Mouse (Mus musculus): Measurements from ENCODE around the gene Metrnl.

The Metrnl gene

DNA sequence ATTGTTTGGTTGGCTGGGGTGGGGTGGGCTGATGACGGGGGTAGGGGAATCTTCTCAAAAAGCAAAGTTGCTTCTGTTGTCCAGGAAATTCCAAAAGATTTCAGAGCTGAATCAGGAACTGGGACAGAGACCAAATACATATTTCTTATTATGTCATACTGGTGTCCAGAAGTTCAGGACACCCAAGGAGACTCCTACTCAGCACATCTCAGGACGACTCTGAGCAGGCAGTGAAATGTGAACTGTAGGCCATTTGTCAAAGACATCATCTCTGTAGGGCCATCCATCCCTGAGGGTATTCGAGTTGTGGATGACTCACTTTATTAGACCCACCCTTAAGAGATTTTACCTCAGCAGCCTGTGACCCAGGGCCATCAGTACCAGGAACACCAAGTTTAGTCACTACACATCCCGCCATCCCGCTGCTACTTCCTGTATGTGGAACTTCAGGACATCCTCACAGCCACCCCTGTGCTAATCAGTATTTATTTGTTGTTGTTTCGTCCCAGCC, 15.8 kb upstream of the Metrnl start:
- in situ Hi-C loops (cut with MboI, MseI) = no loop called here

DNA sequence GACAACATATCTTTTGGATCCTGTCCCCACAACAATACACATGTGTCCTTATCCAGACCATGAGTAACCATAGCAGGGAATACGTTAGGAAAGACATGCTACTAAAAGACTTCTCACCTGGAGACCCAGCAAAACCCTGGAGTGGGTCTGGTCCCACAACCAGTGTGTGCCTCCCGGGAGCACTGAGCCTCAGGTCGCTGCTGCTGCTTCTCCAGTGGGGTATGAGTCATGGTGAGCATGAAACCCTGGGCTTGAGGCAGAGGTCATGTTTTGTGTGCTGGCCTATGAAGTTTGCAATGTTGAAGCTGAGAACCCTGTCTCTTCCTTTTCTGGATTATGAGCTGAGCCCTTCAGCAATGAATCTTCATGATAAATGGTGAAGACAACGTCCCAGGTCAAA, 15.3 kb upstream of the Metrnl start:
- in situ Hi-C loops (cut with MboI, MseI) = no loop called here

DNA sequence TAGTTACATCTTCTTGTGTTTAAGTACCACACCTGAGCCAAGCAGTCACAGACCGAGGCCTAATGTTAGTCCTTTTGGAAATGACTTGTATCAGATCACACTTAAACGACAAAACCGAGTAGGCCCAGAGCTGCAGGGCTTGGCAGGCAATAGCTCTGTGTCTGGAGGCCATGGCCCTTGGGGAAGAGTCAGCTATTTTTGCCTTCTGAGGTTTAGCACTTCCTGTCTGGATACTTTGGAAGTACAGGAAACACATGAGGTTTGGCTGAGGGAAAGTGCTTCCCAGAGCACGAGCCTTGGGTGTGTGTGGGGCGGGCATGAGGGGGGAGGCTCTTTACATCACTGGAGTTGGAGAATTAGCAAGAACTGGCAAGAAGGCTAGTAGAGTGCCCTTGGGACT, 14.7 kb upstream of the Metrnl start:
- in situ Hi-C loops (cut with MboI, MseI) = no loop called here

DNA sequence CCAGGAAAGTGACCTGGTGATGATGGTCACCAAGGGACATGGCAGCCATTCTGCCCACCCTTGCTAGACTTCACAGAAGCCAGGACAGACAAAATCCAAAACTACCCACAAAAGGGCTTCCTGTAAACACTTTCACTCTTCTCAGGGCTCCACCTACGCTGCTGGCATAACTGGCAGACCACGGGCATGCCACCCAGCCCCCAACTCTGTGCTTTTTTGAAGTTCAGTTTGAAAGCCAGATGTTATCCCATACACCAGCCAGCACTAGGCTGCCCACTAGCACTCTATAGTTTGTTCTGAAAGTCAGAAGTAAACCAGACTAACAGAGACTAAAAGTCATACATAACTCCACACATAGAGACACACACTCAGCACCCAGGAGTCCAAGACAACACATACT, 13.3 kb upstream of the Metrnl start:
- in situ Hi-C loops (cut with MboI, MseI) = no loop called here

DNA sequence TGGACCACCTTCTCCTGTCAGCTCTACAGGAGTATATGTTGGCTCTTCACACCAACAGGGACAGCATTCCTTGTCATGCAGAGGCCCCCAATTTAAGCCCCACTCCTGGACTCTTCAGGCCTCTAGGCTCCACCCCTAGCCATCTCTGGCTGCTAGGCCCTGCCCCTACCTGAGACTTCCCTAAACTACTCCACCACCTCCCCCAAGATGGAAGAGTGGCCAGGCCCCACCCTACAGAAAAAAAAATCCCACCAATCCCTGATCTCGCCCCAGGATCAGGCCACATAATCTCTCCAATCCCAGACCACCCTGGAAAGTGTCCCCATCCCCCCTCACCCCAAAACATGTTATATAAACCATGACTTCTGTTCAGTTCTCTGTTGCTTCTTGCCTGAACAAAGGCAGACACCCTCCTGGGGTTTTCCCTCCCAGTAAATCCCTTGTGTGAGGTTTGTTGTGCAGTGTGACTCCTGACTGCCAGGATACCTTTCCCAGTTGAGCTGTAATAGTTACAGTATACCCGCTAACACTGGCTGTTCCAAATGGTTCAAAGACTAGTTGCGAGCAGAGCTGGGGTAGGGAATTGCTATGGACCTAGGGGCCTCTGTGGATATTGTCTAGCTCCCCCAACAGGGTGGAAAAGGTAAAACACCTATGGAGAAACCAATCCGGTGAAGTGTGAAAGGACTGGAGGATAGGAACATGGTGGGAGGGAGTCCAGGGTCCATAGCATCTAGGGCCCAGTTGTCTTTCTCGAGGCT, 5.9 kb upstream of the Metrnl start:
- in situ Hi-C loops (cut with MboI, MseI) = no loop called here

DNA sequence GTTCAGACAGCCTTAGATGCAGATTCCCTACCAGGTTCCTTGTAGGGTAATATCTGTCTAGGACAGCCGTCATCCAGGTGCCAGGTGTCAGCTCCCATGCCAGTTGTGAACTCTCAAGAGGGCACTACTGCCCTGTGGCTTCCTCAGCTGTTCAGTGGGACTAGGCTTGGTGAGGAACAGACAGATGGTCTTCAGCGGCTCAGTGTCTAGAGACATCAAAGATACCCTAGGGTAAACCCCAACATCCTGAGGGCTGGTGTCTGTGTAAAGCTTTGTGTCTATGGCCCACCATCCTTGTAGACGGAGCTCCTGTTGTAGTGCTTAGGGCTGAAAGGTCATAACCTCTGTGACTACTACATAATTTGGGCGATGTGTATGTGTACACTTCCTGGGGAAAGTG, 4.1 kb upstream of the Metrnl start:
- in situ Hi-C loops (cut with MboI, MseI) = no loop called here

DNA sequence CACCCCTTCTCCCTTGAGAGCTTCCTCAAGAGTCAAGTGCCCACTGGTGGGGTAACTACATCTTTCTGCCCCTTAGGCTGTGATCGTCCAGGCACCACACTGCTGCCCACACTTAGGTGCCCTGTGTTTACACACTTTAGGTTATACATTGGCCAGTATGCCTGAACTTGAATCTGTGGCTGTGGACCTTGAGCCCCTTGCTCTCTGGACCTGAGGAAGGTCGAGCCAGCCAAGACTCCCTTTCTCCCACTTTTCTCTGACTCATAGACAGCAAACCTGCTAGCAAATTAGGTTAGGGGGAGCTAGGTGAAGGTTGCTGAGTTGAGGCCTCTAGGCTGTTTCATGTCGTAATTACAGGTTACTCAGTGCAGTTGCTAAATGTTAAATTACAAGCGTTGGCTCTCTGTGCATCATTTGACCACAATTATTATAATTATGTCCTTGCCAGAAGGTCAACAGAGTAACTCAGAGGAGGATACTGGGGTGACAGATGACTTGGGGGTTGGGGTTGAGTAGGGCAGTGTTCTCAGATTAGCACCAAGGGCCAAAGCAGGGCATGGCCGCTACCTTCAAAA, 2.9 kb upstream of the Metrnl start:
- in situ Hi-C loops (cut with MboI, MseI) = no loop called here

DNA sequence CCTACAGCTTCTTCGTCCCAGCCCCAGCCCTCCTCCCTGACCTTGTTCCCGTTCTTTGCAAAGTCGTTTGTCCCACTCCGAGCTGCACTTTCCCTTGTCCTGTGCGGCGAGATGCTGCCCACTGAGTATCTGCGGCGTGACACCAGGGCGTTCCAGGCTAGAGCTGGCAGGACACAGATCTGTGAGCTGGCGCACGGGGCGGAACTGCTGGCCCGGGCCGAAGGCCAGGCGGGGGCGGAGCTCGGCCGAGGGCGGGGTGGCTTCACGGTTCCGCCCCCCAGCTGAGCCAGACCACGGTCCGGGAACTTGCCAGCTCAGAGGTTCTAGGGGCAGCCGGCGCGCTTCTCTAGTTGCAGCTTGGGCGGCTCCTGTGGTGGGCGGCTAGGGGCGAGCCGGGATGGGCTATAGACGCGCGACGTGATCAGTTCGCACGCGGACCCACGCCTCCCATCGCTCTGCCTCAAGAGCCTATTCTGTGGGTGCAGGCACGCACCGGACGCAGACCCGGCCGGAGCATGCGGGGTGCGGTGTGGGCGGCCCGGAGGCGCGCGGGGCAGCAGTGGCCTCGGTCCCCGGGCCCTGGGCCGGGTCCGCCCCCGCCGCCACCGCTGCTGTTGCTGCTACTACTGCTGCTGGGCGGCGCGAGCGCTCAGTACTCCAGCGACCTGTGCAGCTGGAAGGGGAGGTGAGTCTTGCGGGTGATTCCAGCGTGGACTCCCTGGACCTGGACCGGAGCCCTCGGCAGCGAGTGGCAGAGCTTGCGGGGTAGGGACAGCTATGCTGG, 959 bp downstream of the Metrnl start:
- in situ Hi-C loops (cut with MboI, MseI) = loop anchor here (10.0 kb wide), 1 partner anchor 1638 kb away; no protein-coding TSS in a partner anchor

DNA sequence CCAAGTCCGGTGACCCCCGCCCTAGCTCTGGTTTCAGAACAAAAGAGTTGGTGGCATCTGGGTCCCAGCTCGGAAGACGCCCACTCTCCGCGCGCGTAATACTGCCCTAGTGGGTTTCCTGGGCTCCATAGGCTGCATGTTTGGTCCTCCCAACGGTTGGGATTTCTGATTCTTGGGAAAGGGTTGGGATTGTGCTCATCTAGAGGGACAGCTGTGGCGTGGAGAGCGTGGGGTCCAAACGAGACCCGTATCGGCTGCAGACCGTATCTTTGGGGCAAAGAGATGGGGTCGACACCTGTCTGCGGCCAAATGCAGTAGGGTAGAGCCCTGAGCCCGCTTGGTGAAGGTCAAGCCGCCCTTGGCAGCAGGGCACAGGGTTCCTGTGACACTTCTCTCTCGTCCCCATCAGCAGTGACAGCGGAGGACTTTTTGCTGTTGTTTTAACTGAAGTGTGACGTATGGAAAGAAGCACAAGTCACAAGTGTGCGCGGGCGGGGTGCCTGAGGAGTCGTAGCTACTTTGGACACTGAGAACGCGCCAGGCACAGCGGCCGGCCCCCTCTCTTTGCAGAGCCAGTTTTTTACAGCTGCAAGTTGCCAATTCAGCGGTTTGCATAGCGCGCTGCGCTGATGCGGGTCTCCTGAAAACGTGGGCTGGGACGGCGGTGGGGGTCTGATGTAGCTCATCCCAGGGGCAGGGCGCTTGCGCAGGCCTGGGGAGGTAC, 1.7 kb downstream of the Metrnl start:
- in situ Hi-C loops (cut with MboI, MseI) = loop anchor here (10.0 kb wide), 1 partner anchor 1638 kb away; no protein-coding TSS in a partner anchor

DNA sequence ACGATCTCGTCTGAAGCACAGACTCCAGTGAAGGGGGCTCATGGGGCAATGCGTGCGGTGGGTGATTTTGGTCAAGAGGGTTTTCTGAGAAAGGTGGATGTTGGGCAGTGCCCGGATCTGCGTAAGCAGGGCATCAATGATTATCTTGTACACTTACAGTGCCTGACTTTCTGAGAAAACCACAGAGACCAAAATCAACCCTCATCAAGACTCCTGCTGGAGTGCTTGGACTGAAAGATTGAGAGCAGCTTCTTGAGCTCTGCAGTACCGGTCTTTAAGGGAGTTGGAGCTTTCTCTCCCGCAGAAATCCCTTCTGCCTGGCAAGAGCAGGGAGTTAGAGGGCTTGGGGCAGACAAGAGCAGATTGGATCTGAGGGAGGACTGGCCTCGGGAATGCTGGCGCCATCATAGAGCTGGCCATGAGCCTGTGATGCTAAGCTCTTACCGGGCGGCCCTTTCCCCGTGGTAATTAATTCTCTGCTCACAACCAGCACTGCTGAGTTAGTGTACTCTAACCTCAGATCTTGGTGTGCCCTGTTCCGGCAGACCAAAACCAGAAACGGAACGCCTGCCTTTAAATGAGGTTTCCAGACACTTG, 2.4 kb downstream of the Metrnl start:
- in situ Hi-C loops (cut with MboI, MseI) = loop anchor here (10.0 kb wide), 1 partner anchor 1639 kb away; no protein-coding TSS in a partner anchor

DNA sequence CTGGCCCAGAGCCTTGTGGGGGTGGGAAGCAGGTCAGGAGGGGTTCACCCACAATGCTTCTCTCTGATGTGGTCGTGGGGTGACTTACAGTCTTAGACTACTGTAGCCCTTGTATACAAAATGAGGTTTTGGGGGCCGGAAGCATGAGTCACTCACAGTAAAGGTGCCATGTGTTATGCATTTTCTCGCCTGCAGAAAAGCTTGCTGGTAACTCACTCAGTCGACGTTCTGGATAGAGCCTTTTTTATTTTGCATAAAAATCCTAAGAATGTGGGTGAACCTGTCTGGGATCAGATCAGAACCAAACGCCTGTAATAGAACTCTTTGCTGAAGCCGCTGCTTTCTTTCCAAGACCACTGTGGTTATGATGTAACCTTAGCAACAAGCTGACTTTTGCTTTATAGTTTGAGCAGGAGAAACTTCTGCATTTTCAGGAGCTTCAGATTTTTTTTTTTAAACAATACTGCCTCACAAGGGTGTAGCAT, 5.2 kb downstream of the Metrnl start:
- in situ Hi-C loops (cut with MboI, MseI) = loop anchor here (10.0 kb wide), 1 partner anchor 1642 kb away; no protein-coding TSS in a partner anchor

DNA sequence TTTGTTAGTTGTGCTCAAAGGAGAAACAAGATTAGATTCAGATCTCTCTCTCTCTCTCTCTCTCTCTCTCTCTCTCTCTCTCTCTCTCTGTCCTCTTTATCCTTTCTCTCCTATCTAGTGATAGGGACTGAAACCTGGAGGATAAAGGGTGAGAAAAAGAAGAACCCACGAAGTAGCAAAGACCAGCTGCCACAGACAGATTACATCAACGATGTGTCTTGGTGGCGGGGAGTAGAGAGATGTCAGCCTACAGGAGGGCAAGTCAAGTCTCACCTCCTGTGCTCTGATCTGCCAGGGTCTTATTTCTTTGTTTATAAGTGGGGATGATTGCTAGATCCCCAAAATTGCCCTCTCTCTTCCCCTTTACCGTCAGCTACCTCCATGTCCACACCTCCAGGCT, 7.9 kb downstream of the Metrnl start:
- in situ Hi-C loops (cut with MboI, MseI) = loop anchor here (10.0 kb wide), 1 partner anchor 1644 kb away; no protein-coding TSS in a partner anchor

DNA sequence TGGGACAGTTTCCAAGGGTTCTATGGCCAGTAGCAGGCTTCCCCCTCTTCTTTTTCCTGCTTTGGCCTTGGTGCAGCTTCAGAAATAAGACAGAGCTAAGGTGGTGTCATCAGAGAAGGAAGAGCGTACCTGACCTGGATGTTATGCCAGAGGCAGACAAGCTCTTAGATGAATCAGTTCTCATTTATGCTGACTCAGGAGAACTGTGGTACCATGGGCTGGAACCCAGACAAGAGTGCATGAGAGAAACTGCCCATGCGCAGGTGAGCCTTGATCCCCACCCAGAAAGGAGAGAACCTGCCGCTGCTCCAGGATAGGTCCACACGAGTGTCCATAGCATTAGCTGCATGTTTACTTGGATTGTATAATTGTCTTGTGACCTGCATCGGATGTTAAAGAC, 8.9 kb downstream of the Metrnl start:
- in situ Hi-C loops (cut with MboI, MseI) = no loop called here

DNA sequence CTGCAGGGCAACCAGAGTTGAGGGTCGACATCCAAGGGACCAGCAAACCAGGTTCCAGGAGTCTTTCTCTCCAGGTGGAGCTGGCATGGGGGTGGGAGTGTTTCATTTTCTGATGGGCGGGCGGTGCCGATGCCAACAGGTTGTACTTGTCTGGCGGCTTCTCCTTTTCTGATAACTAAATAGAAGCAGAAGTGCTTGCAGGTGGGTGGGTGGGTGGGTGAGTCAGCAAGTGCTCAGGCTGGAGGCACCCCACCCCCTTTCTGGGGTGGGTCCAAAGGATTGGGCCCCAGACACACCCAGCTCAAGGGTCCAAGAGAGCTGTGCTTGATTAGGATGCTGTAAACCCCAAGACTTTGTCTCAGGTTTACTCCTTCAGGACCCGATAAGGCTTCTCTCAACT, 11.6 kb downstream of the Metrnl start:
- in situ Hi-C loops (cut with MboI, MseI) = no loop called here

DNA sequence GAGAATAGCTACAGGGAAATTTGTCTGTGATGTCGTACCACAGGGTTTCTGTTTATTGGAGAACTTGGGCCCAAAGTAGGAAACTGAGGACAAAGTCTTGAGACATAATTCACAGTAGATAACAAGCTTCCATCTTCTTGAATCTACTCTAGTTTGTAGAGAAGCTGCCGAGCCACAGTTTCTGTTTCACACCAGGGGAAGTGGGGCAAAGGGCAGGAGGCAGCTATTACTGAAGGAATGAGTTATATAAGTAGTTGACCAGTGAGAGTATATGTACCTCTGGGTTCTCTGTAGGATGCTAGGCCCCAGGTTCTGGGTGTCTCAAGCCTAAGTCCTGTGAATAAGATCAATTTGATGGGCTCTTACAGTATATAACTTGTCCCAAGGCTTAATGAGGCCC, 12.2 kb downstream of the Metrnl start:
- in situ Hi-C loops (cut with MboI, MseI) = no loop called here

DNA sequence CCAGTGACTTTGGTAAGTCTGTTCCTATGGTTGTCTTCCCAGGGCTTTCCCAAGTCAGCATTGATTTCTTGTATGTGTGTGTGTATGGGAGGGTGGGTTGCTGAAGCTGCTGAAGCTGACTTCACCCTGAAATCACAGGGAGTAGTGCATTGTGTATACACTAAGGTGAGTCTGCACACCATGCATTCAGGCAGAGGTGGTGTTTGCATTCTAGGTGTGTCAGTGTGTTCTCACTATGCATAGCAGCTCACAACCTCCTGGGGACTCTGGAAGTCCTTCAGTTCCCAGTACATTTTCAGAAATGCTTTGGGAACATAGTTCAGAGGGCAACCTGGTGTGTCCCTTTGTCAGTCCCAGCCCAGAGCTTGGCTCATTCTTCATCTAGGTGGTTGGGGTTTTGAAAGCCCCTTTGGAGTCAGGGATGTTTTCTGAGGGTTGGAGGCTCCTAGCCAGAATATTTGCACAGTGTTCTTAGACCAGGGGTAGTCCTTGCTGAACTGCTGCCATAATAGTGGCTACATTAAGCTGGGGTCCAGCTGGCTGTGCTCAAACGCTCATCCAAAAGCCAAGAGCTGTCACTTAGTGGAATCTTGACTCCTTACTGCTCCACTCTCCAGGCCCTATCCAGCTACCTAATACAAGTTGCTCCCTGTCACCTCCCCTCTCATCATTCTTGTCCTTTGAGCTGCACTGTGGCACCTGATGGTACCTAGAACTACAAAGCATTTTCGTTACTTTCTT, 13.6 kb downstream of the Metrnl start:
- in situ Hi-C loops (cut with MboI, MseI) = no loop called here

DNA sequence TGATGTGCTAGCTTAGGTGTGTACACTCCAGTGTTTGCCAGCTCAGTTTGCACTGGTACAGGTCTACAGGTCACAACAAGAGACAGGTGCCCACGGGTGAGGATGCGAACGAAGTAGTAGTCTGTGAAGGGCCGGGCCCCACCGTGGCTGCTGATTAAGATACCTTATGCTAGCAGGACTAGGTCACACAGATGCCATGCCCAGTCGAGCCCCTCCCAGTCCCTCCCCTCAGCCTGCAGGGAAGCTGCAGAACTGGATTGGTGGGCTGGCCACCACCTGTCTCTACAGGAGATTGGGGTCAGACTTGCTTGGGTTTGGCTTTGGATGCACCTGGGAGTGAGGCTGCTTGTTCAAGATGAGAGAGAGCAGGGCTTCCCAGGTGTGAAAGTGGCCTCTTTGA, 16.4 kb downstream of the Metrnl start:
- in situ Hi-C loops (cut with MboI, MseI) = no loop called here

DNA sequence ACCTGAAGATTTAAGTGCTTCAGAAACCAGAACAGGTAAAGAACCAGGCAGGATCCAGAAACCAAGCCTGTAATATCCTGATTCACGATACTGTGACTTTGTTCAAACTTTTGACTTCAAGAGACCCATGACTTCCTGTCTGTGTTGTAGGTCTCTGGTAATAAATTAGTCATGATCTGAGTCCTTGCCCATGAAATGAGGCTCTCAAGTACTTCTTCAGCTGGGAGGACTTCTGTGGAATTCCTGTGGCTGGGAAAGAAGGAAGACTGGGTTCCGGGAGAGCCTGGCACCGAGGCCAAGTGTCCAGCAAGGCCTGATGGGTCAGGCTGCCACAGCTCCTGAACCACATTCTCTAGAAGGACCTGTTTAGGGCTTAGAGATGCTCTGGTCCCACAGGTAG, 19.4 kb downstream of the Metrnl start:
- in situ Hi-C loops (cut with MboI, MseI) = no loop called here

DNA sequence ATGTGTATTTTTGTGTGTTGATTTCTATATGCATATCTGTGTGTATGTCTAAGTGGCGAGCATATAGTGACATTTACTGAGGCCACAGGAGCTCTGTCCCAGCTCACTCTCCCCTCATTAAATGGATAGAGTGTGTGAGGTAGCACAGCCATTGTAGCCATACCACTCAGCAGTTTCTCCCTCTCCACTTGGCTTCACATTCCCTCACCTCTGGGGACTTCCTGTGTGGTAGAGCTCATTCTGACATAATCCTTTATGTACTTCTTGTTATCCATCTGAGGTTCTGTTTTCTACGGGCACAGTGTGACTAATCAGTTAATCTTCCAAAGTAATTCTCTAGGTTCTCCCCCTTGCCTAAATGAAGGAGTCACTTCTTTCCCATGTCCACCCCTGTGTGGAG, 21.1 kb downstream of the Metrnl start:
- in situ Hi-C loops (cut with MboI, MseI) = no loop called here

DNA sequence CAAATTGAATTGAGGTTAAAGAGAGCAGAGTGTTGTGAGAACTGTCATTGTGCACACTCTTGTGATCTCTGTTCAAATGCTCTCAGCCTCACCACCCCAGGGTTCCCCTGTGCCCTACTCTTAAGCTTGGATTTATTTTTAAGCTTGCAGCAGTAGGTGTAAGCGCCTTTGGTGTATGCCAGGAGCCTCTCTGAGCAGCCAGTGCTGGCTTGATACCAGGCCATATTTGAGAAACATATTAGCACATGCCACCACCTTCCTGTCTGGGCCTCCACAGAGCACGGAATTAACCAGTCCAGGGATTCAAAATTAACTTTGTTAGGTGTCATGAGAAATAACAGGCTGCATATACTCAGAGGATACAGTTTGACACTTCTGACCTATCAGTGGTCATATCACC, 25.3 kb downstream of the Metrnl start:
- in situ Hi-C loops (cut with MboI, MseI) = no loop called here
